Mouse (Mus musculus): Measurements from ENCODE around the gene Gm4778. TPM values are rescaled to one million over a fixed set of nuclear protein-coding genes. Genes with fewer than 3 reads are reported as not detected.

Gene Gm4778
- polyA plus RNA-seq (2012; rRNA removed): not detected in 2 replicates

GRCm38 (mm10) chr3:94263736-94264135, at the start of gene Gm4778:
Gm4778 (plus strand) TSS chr3:94264036.

GRCm38 (mm10) chr3:94309633-94310363, 46.0 kb downstream of the Gm4778 start, which contains the start of gene Them4:
Them4 (plus strand) TSS chr3:94310089.

Other genes with a start within 250 kb of the Gm4778 start
- not detected in 2 replicates for gene Gm9125, start 209.2 kb upstream of the Gm4778 start, polyA plus RNA-seq (2012; rRNA removed)
- not detected in 2 replicates for gene Gm10697, start 191.4 kb upstream of the Gm4778 start, polyA plus RNA-seq (2012; rRNA removed)
- not detected in 2 replicates for gene Gm10696, start 85.8 kb upstream of the Gm4778 start, polyA plus RNA-seq (2012; rRNA removed)
- not detected in 2 replicates for gene Gm5286, start 67.3 kb upstream of the Gm4778 start, polyA plus RNA-seq (2012; rRNA removed)
- 32.9 and 34.5 TPM in 2 replicates for gene Them4, start 46.1 kb downstream of the Gm4778 start, polyA plus RNA-seq (2012; rRNA removed)
- gene Them5, start 78.1 kb downstream of the Gm4778 start, polyA plus RNA-seq (2012; rRNA removed): 0.08 and 0.12 TPM in 2 replicates
- 1.1 and 1.2 TPM in 2 replicates for gene C2cd4d, start 98.4 kb downstream of the Gm4778 start, polyA plus RNA-seq (2012; rRNA removed)
- 0.34 and 0.45 TPM in 2 replicates for gene Rorc, start 108.8 kb downstream of the Gm4778 start, polyA plus RNA-seq (2012; rRNA removed)
- gene Lingo4, start 134.5 kb downstream of the Gm4778 start, polyA plus RNA-seq (2012; rRNA removed): 0.62 and 0.68 TPM in 2 replicates
- 20.1 and 20.7 TPM in 2 replicates for gene Tdrkh, start 149.2 kb downstream of the Gm4778 start, polyA plus RNA-seq (2012; rRNA removed)
- gene Mrpl9, start 179.3 kb downstream of the Gm4778 start, polyA plus RNA-seq (2012; rRNA removed): 53.2 and 57.8 TPM in 2 replicates
- gene Oaz3, start 179.9 kb downstream of the Gm4778 start, polyA plus RNA-seq (2012; rRNA removed): 0.31 and 0.45 TPM in 2 replicates
- gene Celf3, start 214.3 kb downstream of the Gm4778 start, polyA plus RNA-seq (2012; rRNA removed): 390 and 524 TPM in 2 replicates
- 6.3 and 6.6 TPM in 2 replicates for gene Riiad1, start 216.3 kb downstream of the Gm4778 start, polyA plus RNA-seq (2012; rRNA removed)